Mouse (Mus musculus) G1E (cell line): ENCODE measurements around the gene Olfm1. TPM values are rescaled to one million over a fixed set of nuclear protein-coding genes. Genes with fewer than 3 reads are reported as not detected.

Experiments
- ATAC-seq: 2 replicates; pipeline ENCODE4 v1.8.0; 2016; ENCODE audit warnings: mild to moderate bottlenecking; ENCODE audit not compliant: insufficient number of reproducible peaks, poor library complexity, low FRiP score, severe bottlenecking; ENCODE audit errors: extremely low read depth
- DNase-seq: peaks from one replicate; pipeline ENCODE4 v3.0.0; 2012; ENCODE audit warnings: low spot score
- H3K27me3 ChIP-seq: 2 replicates; pipeline ENCODE4 v1.6.1; 2012; ENCODE audit warnings: mild to moderate bottlenecking, low read length, inconsistent platforms; ENCODE audit not compliant: insufficient read depth
- H3K36me3 ChIP-seq: replicated peaks from 2 replicates; pipeline ENCODE3; 2012; ENCODE audit warnings: mild to moderate bottlenecking, inconsistent platforms
- H3K4me1 ChIP-seq: 2 replicates; pipeline ENCODE4 v1.6.1; 2012; ENCODE audit warnings: low read depth, low read length, inconsistent platforms, mixed read lengths; ENCODE audit not compliant: insufficient read depth
- H3K4me3 ChIP-seq: 2 replicates; pipeline ENCODE4 v1.5.1; 2012; ENCODE audit warnings: low read depth, mild to moderate bottlenecking, inconsistent platforms, low read length, moderate library complexity, mixed read lengths
- H3K9me3 ChIP-seq: replicated peaks from 2 replicates; pipeline ENCODE4 v1.6.1; 2012; ENCODE audit warnings: inconsistent platforms
- CTCF ChIP-seq: IDR thresholded peaks from 2 replicates; pipeline ENCODE4 v1.5.1; 2012; ENCODE audit warnings: low read depth, low read length, inconsistent platforms, mixed read lengths
- GATA1 ChIP-seq: IDR thresholded peaks from 2 replicates; pipeline ENCODE4 v1.6.1; 2012; ENCODE audit warnings: borderline replicate concordance, low read length, inconsistent platforms, mixed read lengths
- GATA2 ChIP-seq: IDR thresholded peaks from 2 replicates; pipeline ENCODE4 v1.6.1; 2012; ENCODE audit warnings: low read depth, low read length, inconsistent platforms, borderline replicate concordance
- POLR2AphosphoS5 ChIP-seq: IDR thresholded peaks from 2 replicates; pipeline ENCODE4 v1.6.1; 2012; ENCODE audit warnings: low read depth, low read length, inconsistent platforms; ENCODE audit not compliant: insufficient replicate concordance
- TAL1 ChIP-seq: conservative IDR thresholded peaks from 2 replicates; pipeline ENCODE4 v1.6.1; 2012; ENCODE audit warnings: low read depth, low read length, inconsistent platforms, mixed read lengths
- polyA plus RNA-seq: library from polyadenylated mRNA; stranded (reverse); fragments of >175 nt; gene quantifications from 2 replicates; pipeline ENCODE4 v1.2.3, GENCODE M21; 2012
- total RNA-seq, 2 experiments: library from RNA; stranded (forward) in 1 of 2; stranded (reverse) in 1 of 2; fragments of 200-1000 nt in 1 of 2; fragments of >200 nt in 1 of 2; fragmentation: Nextera tagmentation in 1 of 2; gene quantifications; 2 replicates each; pipeline ENCODE4 v1.2.3; 2014 to 2017

The Olfm1 gene
- total and polyA plus RNA-seq, 3 experiments: 0.08 to 0.11 TPM; not detected in 1

GRCm38 (mm10) chr2:28207200-28207750, 14.5 kb downstream of the Olfm1 start:
- no peak for TF ChIP-seq TAL1
- no peak for TF ChIP-seq CTCF
- no peak for TF ChIP-seq POLR2AphosphoS5
- TF ChIP-seq GATA1: no peak
- TF ChIP-seq GATA2: no peak
- peaks cover 61% of the 10 kb centered on the region for H3K27me3 ChIP-seq
- H3K4me1 ChIP-seq: peaks cover 11% of the 10 kb centered on the region
- no peak for ATAC-seq
- H3K36me3 ChIP-seq: no peaks in the 10 kb centered on the region
- no peak overlapping the region for H3K4me3 ChIP-seq
- H3K9me3 ChIP-seq: 0 out of 2 replicates have a peak, but pooled peaks cover 2% of the 10 kb centered on the region
- DNase-seq: no peak

GRCm38 (mm10) chr2:28208130-28208745, 15.4 kb downstream of the Olfm1 start:
- 0 out of 2 replicates have a peak, but pooled peaks cover 2% of the 10 kb centered on the region for H3K9me3 ChIP-seq
- H3K4me3 ChIP-seq: no peak overlapping the region
- peaks cover 60% of the 10 kb centered on the region for H3K27me3 ChIP-seq
- ATAC-seq (no peak), DNase-seq (no peak)
- H3K4me1 ChIP-seq: peaks cover 11% of the 10 kb centered on the region
- H3K36me3 ChIP-seq: no peaks in the 10 kb centered on the region
- TF ChIP-seq GATA2: no peak
- TF ChIP-seq TAL1: no peak
- no peak for TF ChIP-seq CTCF
- no peak for TF ChIP-seq GATA1
- no peak for TF ChIP-seq POLR2AphosphoS5

- DNase-seq (no peak), ATAC-seq (no peak)
- TF ChIP-seq POLR2AphosphoS5 (no peak), GATA1 (no peak), TAL1 (no peak), CTCF (no peak), GATA2 (no peak)
- Histone ChIP-seq H3K27me3 (peaks cover 60% of the 10 kb centered on the region), H3K4me3 (no peak overlapping the region), H3K36me3 (no peaks in the 10 kb centered on the region), H3K4me1 (peaks cover 11% of the 10 kb centered on the region), H3K9me3 (0 out of 2 replicates have a peak, but pooled peaks cover 2% of the 10 kb centered on the region)
Measured at GRCm38 (mm10) chr2:28209211-28209610, 16.4 kb downstream of the Olfm1 start.

GRCm38 (mm10) chr2:28209653-28210052, 16.9 kb downstream of the Olfm1 start:
- DNase-seq (no peak), ATAC-seq (no peak)
- TF ChIP-seq CTCF (no peak), POLR2AphosphoS5 (no peak), TAL1 (no peak), GATA2 (no peak), GATA1 (no peak)
- Histone ChIP-seq H3K36me3 (no peaks in the 10 kb centered on the region), H3K4me1 (peaks cover 8% of the 10 kb centered on the region), H3K9me3 (0 out of 2 replicates have a peak, but pooled peaks cover 2% of the 10 kb centered on the region), H3K4me3 (no peak overlapping the region), H3K27me3 (peaks cover 65% of the 10 kb centered on the region)

GRCm38 (mm10) chr2:28210273-28210672, 17.5 kb downstream of the Olfm1 start:
- H3K4me1 ChIP-seq: peaks cover 2% of the 10 kb centered on the region; the same call in 1 of the 2 replicates
- 0 out of 2 replicates have a peak, but pooled peaks cover 2% of the 10 kb centered on the region for H3K9me3 ChIP-seq
- H3K4me3 ChIP-seq: no peak overlapping the region
- H3K36me3 ChIP-seq: no peaks in the 10 kb centered on the region
- TF ChIP-seq TAL1 (no peak), CTCF (no peak), POLR2AphosphoS5 (no peak), GATA1 (no peak), GATA2 (no peak)
- no peak for ATAC-seq
- peaks cover 63% of the 10 kb centered on the region for H3K27me3 ChIP-seq
- no peak for DNase-seq

- no peaks in the 10 kb centered on the region for H3K4me1 ChIP-seq
- ATAC-seq (no peak), DNase-seq (no peak)
- no peaks in the 10 kb centered on the region for H3K9me3 ChIP-seq
- H3K36me3 ChIP-seq: no peaks in the 10 kb centered on the region
- no peak overlapping the region for H3K4me3 ChIP-seq
- no peak for TF ChIP-seq GATA2
- no peak for TF ChIP-seq GATA1
- no peak for TF ChIP-seq TAL1
- TF ChIP-seq CTCF: no peak
- TF ChIP-seq POLR2AphosphoS5: no peak
- H3K27me3 ChIP-seq: peaks cover 63% of the 10 kb centered on the region
Measured at GRCm38 (mm10) chr2:28211531-28212281, 18.9 kb downstream of the Olfm1 start.
